Mouse (Mus musculus) forebrain, embryonic 13.5 days (tissue): ENCODE results near the gene Grid1. TPM values are rescaled to one million over a fixed set of nuclear protein-coding genes. Genes with fewer than 3 reads are reported as not detected.
A peak's percentile ranks its signal among the peaks of the same experiment; 100 is the strongest.

Experiments used
- ATAC-seq: fragments of 200-750 bp; cut with Nextera tagmentation; 2 replicates; pipeline ENCODE4 v1.8.0; 2017
- H3K27ac ChIP-seq: fragments of 300-500 bp; sonication (generic); 2 replicates; pipeline ENCODE4 v1.5.1; 2015; ENCODE audit warnings: inconsistent platforms, mild to moderate bottlenecking, moderate library complexity
- H3K27me3 ChIP-seq: fragments of 300-500 bp; sonication (generic); 2 replicates; pipeline ENCODE4 v1.6.1; 2015; ENCODE audit warnings: mild to moderate bottlenecking, inconsistent platforms
- H3K36me3 ChIP-seq: fragments of 300-500 bp; sonication (generic); 2 replicates; pipeline ENCODE4 v1.6.1; 2015; ENCODE audit warnings: mild to moderate bottlenecking, inconsistent platforms; ENCODE audit not compliant: poor library complexity, severe bottlenecking
- H3K4me1 ChIP-seq: fragments of 300-500 bp; sonication (generic); 2 replicates; pipeline ENCODE4 v1.6.1; 2015; ENCODE audit warnings: inconsistent platforms
- H3K4me2 ChIP-seq: fragments of 300-500 bp; sonication (generic); 2 replicates; pipeline ENCODE4 v1.6.1; 2015; ENCODE audit warnings: inconsistent platforms, mild to moderate bottlenecking, moderate library complexity
- H3K4me3 ChIP-seq: fragments of 300-500 bp; sonication (generic); 2 replicates; pipeline ENCODE4 v1.5.1; 2015; ENCODE audit warnings: mild to moderate bottlenecking, inconsistent platforms
- H3K9ac ChIP-seq: fragments of 300-500 bp; sonication (generic); 2 replicates; pipeline ENCODE4 v1.6.1; 2015; ENCODE audit warnings: mild to moderate bottlenecking, inconsistent platforms
- H3K9me3 ChIP-seq: fragments of 300-500 bp; sonication (generic); replicated peaks from 2 replicates; pipeline ENCODE4 v1.6.1; 2016; ENCODE audit warnings: inconsistent platforms
- WGBS: fragments of 180-500 bp; shearing (Covaris S2); methylation state at CpG from one replicate; pipeline ENCODE4 v1.1.7; 2015; 5-methylcytosine and 5-hydroxymethylcytosine counted together
- polyA plus RNA-seq: library from polyadenylated mRNA; unstranded; fragments of >200 nt; fragmentation: Nextera tagmentation; extraction: Ambion mirVana; gene quantifications from 2 replicates; pipeline ENCODE4 v1.2.1, GENCODE M21; 2015

The Grid1 gene
- polyA plus RNA-seq, 1 experiment from 2014 or later: 1.2 TPM

GRCm38 (mm10) chr14:34843579-34843978 is 23.7 kb downstream of the Grid1 start:
- Histone ChIP-seq H3K36me3 (no peaks in the 10 kb centered on the region), H3K4me1 (peaks cover 13% of the 10 kb centered on the region), H3K4me2 (no peak overlapping the region), H3K9me3 (no peaks in the 10 kb centered on the region), H3K4me3 (no peak overlapping the region), H3K27me3 (no peaks in the 10 kb centered on the region), H3K9ac (no peak overlapping the region), H3K27ac (no peak overlapping the region)
- ATAC-seq: no peak
- 82% methylated on average over 5 of the region's 5 CpGs for WGBS

GRCm38 (mm10) chr14:34844166-34844565 is 24.3 kb downstream of the Grid1 start:
- Histone ChIP-seq H3K4me1 (peaks cover 13% of the 10 kb centered on the region), H3K36me3 (no peaks in the 10 kb centered on the region), H3K27ac (no peak overlapping the region), H3K9ac (no peak overlapping the region), H3K4me3 (no peak overlapping the region), H3K4me2 (no peak overlapping the region), H3K27me3 (no peaks in the 10 kb centered on the region), H3K9me3 (no peaks in the 10 kb centered on the region)
- ATAC-seq: no peak
- 95% methylated on average over 3 of the region's 3 CpGs for WGBS

GRCm38 (mm10) chr14:34846799-34847198 is 26.9 kb downstream of the Grid1 start:
- peak; percentile 75 for ATAC-seq
- no peak overlapping the region for H3K4me2 ChIP-seq
- no peak overlapping the region for H3K27ac ChIP-seq
- H3K4me3 ChIP-seq: no peak overlapping the region
- no peaks in the 10 kb centered on the region for H3K27me3 ChIP-seq
- WGBS: 14% methylated on average over 4 of the region's 4 CpGs
- no peak overlapping the region for H3K9ac ChIP-seq
- H3K9me3 ChIP-seq: no peaks in the 10 kb centered on the region
- H3K4me1 ChIP-seq: peaks cover 13% of the 10 kb centered on the region
- no peaks in the 10 kb centered on the region for H3K36me3 ChIP-seq

DNA sequence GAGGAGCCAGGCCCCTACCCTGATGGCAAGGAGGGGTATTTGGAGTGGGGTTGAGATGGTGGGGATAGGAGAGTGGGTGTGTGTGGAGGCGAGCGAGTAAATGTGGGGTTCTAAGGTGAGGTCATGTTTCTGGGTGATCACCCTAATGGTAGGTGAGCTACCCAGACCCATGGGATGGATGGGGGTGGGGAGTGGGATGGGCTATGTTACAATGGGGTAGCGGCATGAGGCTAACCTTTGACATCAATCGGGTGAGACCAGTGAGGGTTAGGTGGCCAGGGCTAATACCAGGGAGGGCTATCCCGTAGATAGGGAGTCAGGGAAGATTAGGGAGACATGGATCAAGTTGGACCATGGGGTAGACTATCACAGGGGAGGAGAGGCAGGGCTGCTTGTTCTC is 27.7 kb downstream of the Grid1 start:
- Histone ChIP-seq H3K36me3 (no peaks in the 10 kb centered on the region), H3K27ac (no peak overlapping the region), H3K4me2 (no peak overlapping the region), H3K4me3 (no peak overlapping the region), H3K27me3 (no peaks in the 10 kb centered on the region), H3K9me3 (no peaks in the 10 kb centered on the region), H3K4me1 (peaks cover 13% of the 10 kb centered on the region), H3K9ac (no peak overlapping the region)
- 90% methylated on average over 5 of the region's 5 CpGs for WGBS
- no peak for ATAC-seq

GRCm38 (mm10) chr14:34860891-34861780 is 41.2 kb downstream of the Grid1 start:
- no peaks in the 10 kb centered on the region for H3K9me3 ChIP-seq
- WGBS: 72% methylated on average over 9 of the region's 9 CpGs

GRCm38 (mm10) chr14:34867266-34867665 is 47.4 kb downstream of the Grid1 start:
- WGBS: 23% methylated on average over 5 of the region's 5 CpGs
- Histone ChIP-seq H3K9ac (no peak overlapping the region), H3K27me3 (no peaks in the 10 kb centered on the region), H3K4me1 (no peaks in the 10 kb centered on the region), H3K4me3 (no peak overlapping the region), H3K4me2 (no peak overlapping the region), H3K36me3 (no peaks in the 10 kb centered on the region), H3K27ac (no peak overlapping the region), H3K9me3 (no peaks in the 10 kb centered on the region)
- ATAC-seq: no peak

More at GRCm38 (mm10) chr14:34860891-34861780, 41.2 kb downstream of the Grid1 start:
- Histone ChIP-seq H3K4me3 (no peak overlapping the region), H3K36me3 (no peaks in the 10 kb centered on the region), H3K4me2 (no peak overlapping the region), H3K4me1 (0 out of 2 replicates have a peak, but pooled peaks cover 7% of the 10 kb centered on the region), H3K27ac (no peak overlapping the region), H3K27me3 (no peaks in the 10 kb centered on the region), H3K9ac (no peak overlapping the region)
- 0 out of 2 replicates have a peak, but pooled peaks have one; percentile 19 for ATAC-seq

- ATAC-seq: no peak
- 83% methylated on average over 6 of the region's 6 CpGs for WGBS
- no peak overlapping the region for H3K4me2 ChIP-seq
Measured at GRCm38 (mm10) chr14:34868513-34869260, 48.8 kb downstream of the Grid1 start.

GRCm38 (mm10) chr14:34879996-34880395 is 60.1 kb downstream of the Grid1 start:
- peaks cover 29% of the 10 kb centered on the region for H3K4me1 ChIP-seq
- H3K36me3 ChIP-seq: no peaks in the 10 kb centered on the region
- 60% methylated on average over 6 of the region's 6 CpGs for WGBS
- ATAC-seq: 0 out of 2 replicates have a peak, but pooled peaks have one; percentile 19
- H3K27me3 ChIP-seq: peaks cover 5% of the 10 kb centered on the region; the same call in 1 of the 2 replicates
- H3K27ac ChIP-seq: no peak overlapping the region
- no peak overlapping the region for H3K4me2 ChIP-seq
- no peak overlapping the region for H3K4me3 ChIP-seq
- H3K9me3 ChIP-seq: no peaks in the 10 kb centered on the region
- H3K9ac ChIP-seq: no peak overlapping the region

More at GRCm38 (mm10) chr14:34868513-34869260, 48.8 kb downstream of the Grid1 start:
- H3K36me3 ChIP-seq: no peaks in the 10 kb centered on the region
- no peak overlapping the region for H3K27ac ChIP-seq
- no peak overlapping the region for H3K4me3 ChIP-seq
- H3K27me3 ChIP-seq: no peaks in the 10 kb centered on the region
- no peaks in the 10 kb centered on the region for H3K9me3 ChIP-seq
- H3K4me1 ChIP-seq: no peaks in the 10 kb centered on the region
- H3K9ac ChIP-seq: no peak overlapping the region

- no peaks in the 10 kb centered on the region for H3K9me3 ChIP-seq
- H3K4me3 ChIP-seq: no peak overlapping the region
- peak; percentile 46; the same call in 1 of the 2 replicates for ATAC-seq
- peaks cover 29% of the 10 kb centered on the region for H3K4me1 ChIP-seq
- peak overlapping the region; percentile 8; the same call in 1 of the 2 replicates for H3K9ac ChIP-seq
- WGBS: 19% methylated on average over 8 of the region's 8 CpGs
- H3K27me3 ChIP-seq: peaks cover 5% of the 10 kb centered on the region; the same call in 1 of the 2 replicates
- no peak overlapping the region for H3K4me2 ChIP-seq
- H3K27ac ChIP-seq: no peak overlapping the region; the same call in 1 of the 2 replicates
- no peaks in the 10 kb centered on the region for H3K36me3 ChIP-seq
Measured at GRCm38 (mm10) chr14:34880431-34881421, 60.8 kb downstream of the Grid1 start.

DNA sequence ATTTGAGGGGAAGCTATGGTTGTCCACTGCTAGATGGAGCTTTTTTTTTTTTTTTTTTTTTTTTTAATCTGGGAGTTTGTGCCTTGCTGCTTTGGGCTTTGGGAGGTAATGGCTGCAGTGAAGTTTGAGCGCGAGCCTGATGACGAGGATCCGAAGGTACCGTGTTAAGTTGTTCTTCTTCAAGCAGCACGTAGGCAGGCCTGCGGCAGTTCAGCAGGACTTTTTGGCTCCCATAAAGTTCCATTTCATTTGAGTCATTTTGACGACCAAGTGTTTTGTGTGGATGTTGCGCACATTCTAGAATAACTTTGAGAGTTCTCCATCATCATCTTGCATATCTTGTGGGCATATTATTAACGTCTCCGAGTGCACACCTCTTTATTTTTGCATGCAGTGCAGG is 64.3 kb downstream of the Grid1 start:
- ATAC-seq: no peak
- 95% methylated on average over 11 of the region's 11 CpGs for WGBS
- Histone ChIP-seq H3K4me3 (no peak overlapping the region), H3K36me3 (no peaks in the 10 kb centered on the region), H3K4me2 (no peak overlapping the region), H3K4me1 (peaks cover 19% of the 10 kb centered on the region), H3K27ac (no peak overlapping the region), H3K9ac (no peak overlapping the region), H3K9me3 (no peaks in the 10 kb centered on the region), H3K27me3 (peaks cover 5% of the 10 kb centered on the region; the same call in 1 of the 2 replicates)

DNA sequence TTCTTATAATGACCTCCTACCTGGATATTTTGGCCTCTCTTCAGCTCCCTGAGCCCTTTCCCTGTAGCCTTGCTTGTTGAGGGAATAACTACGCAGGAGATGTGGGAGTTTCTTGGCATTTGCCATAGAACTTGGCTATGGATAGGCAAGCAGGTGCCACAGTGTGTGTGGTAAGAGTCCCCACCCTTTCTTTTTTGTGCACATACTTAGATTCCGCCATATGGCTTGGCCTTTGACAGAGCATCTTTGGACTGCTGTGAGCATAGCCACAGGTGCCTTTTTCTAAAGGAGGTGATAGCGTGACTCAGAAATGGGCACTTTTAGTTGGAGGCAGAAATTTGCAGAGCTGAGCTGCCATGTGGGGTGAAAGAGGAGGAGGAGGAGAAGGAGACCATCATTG is 64.7 kb downstream of the Grid1 start:
- Histone ChIP-seq H3K9ac (no peak overlapping the region), H3K4me1 (peaks cover 19% of the 10 kb centered on the region), H3K4me2 (no peak overlapping the region), H3K36me3 (no peaks in the 10 kb centered on the region), H3K27ac (no peak overlapping the region), H3K27me3 (peaks cover 5% of the 10 kb centered on the region; the same call in 1 of the 2 replicates), H3K4me3 (no peak overlapping the region), H3K9me3 (no peaks in the 10 kb centered on the region)
- ATAC-seq: no peak
- 87% methylated on average over 3 of the region's 3 CpGs for WGBS
